Mouse (Mus musculus): Measurements from ENCODE around the gene Actn3. TPM values are rescaled to one million over a fixed set of nuclear protein-coding genes. Genes with fewer than 3 reads are reported as not detected.
"Not testable (repeated sequence)": the region's sequence is repeated elsewhere in the genome, so short reads cannot be mapped to it uniquely, and the experiment has no call there.

Actn3 gene
- polyA plus RNA-seq, 1 experiment, result 0.56 TPM

DNA sequence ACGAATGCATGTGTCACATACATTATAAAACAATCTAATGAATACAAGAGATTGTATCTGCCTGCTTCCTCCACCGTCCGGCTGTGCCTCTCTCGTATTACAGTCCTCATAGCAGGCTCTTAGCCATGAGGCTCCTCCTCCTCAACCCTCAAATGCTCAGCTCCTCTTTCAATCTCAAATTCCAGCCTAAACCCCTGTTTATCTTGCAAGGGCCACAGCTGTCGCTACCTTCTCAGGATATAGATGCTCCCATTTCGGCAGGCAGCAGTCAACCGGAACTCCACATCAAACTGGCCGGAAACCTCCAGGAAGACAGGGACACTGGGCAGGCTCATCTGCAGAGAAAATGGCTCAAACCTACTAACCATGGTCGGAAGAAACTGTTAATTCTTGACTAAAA lies 21.3 kb upstream of the Actn3 start:
- H3K4me3 ChIP-seq (ENCODE audit: insufficient read depth, low read length), result no peak overlapping the region
- no peak overlapping the region for H3K27ac ChIP-seq (ENCODE audit: insufficient read depth, low read depth, low read length)
- H3K4me1 ChIP-seq (ENCODE audit: control insufficient read depth, insufficient read depth, low read length), result no peaks in the 10 kb centered on the region
- TF ChIP-seq POLR2A (IDR thresholded peaks at IDR 0.05; ENCODE audit: borderline replicate concordance, low read depth, low read length) (no peak), CTCF (IDR thresholded peaks at IDR 0.05; ENCODE audit: low read depth, low read length) (no peak)

DNA sequence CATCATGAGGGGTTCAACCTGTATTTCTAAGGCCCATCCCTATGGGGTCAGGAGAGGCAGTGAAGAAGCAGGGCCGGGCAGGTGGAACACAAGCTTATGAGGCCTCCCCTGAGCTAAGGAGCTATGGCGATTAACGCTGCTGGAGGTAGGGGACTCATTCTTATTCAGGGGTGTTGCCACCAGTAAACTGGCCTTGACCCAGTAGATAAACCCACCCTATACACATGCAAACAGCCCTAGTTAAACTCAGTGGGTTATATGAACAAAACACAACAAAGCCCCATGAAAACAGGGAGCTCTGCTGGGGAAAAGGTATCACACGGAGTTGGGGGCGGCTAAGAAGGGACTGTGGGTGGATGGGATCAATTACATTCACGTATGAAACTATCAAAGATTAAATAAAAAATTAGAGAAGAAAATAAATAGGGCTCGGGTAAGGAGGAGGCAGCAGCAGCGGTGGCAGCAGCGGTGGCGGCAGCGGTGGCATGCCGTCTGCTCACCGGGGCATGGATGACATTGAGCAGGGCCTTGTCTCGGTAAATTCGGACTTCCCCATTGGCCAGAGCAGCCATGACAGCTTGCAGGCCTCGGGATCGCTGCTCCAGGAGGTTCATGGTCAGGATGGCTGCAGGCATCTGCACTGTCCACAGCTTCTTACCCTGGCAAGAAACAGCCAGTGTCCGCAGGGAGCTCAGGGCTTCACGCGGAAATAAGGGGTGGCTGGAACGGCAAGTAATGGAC lies 19.2 kb upstream of the Actn3 start:
- Histone ChIP-seq H3K27ac (ENCODE audit: insufficient read depth, low read depth, low read length) (no peak overlapping the region), H3K4me1 (ENCODE audit: control insufficient read depth, insufficient read depth, low read length) (no peaks in the 10 kb centered on the region), H3K4me3 (ENCODE audit: insufficient read depth, low read length) (no peak overlapping the region)
- no peak for TF ChIP-seq CTCF (IDR thresholded peaks at IDR 0.05; ENCODE audit: low read depth, low read length)
- no peak for TF ChIP-seq POLR2A (IDR thresholded peaks at IDR 0.05; ENCODE audit: borderline replicate concordance, low read depth, low read length)

DNA sequence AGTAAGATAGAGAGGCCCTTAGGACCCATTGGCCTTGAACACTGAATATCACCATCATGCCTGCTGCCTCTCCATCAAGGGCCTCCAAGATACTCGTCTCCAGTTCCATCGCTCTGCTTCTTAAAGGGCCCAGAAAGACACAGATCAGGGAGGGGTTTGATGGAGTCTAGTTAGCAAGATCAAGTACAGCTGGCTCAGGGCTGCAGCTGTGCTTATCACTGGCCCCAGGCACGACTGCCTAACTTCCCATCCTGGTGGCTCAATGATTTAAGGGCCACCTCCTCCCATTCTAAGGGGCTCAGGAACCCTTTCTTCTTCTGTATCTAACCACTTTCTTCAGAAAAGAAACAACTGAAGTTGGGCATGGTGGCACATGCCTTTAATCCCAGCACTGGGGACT lies 14.1 kb upstream of the Actn3 start:
- H3K27ac ChIP-seq (ENCODE audit: insufficient read depth, low read depth, low read length), result no peak overlapping the region
- TF ChIP-seq POLR2A (IDR thresholded peaks at IDR 0.05; ENCODE audit: borderline replicate concordance, low read depth, low read length), result no peak
- TF ChIP-seq CTCF (IDR thresholded peaks at IDR 0.05; ENCODE audit: low read depth, low read length), result no peak
- H3K4me1 ChIP-seq (ENCODE audit: control insufficient read depth, insufficient read depth, low read length), result no peaks in the 10 kb centered on the region
- no peak overlapping the region for H3K4me3 ChIP-seq (ENCODE audit: insufficient read depth, low read length)

DNA sequence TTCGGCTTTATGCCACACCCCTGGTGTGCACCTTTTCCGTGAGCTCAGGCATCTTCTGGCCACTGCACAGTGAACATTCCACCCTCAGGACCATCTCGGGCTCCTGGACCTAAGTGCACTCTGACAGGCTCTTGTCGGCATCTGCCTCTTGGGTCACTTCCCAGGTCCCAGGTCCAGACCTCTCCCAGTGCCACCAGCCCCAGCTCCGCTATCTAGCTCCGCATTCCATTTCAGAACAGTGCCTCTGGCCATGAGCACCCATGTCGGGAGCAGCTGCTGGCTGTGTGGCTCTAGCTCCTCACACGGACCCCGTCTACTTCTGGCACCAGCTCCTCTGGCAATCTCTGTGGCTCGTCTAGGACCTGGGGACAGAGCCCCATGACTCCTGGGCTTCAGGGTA lies 12.1 kb upstream of the Actn3 start:
- Histone ChIP-seq H3K4me1 (ENCODE audit: control insufficient read depth, insufficient read depth, low read length) (no peaks in the 10 kb centered on the region), H3K27ac (ENCODE audit: insufficient read depth, low read depth, low read length) (no peak overlapping the region), H3K4me3 (ENCODE audit: insufficient read depth, low read length) (no peak overlapping the region)
- TF ChIP-seq CTCF (IDR thresholded peaks at IDR 0.05; ENCODE audit: low read depth, low read length) (no peak), POLR2A (IDR thresholded peaks at IDR 0.05; ENCODE audit: borderline replicate concordance, low read depth, low read length) (no peak)

DNA sequence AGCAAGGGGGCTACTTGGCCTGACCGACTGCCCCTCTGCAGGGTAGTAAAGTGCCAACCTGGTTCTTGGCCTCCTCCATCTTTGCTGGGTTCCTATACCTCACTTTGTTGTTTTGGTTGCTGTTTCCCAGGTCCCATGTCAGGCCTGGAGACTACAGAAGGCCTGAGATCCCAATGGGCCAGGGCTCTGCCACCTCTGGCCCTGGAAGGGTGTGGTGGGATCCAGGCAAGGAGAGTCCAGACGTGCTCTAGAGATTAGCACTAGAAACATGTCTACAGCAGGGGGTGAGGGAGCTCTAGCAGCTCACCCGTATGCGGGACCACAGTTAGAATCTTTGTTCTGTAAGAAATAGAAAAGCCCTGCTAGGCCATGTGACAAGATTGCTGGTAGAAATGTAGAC lies 6.3 kb upstream of the Actn3 start:
- Histone ChIP-seq H3K4me1 (ENCODE audit: control insufficient read depth, insufficient read depth, low read length) (peaks cover 7% of the 10 kb centered on the region), H3K4me3 (ENCODE audit: insufficient read depth, low read length) (no peak overlapping the region), H3K27ac (ENCODE audit: insufficient read depth, low read depth, low read length) (no peak overlapping the region)
- TF ChIP-seq POLR2A (IDR thresholded peaks at IDR 0.05; ENCODE audit: borderline replicate concordance, low read depth, low read length) (no peak), CTCF (IDR thresholded peaks at IDR 0.05; ENCODE audit: low read depth, low read length) (no peak)

DNA sequence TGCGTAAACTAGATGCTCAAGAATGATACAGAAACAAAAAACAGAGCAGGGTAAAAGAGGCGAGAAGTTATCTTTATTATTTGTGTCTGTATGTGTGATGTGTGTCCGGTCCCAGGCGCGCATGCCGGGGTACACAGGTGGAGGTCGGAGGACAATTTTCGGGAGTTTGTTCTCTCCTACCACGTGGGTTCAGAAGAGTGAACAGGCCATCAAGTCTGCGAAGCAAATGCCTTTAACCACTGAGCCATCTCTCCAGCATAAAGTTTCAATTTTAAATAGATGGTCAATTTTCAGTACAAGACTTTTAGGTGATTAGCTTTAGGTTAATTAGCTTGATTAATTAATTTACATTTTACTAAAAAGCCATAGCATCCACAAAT lies 1.6 kb upstream of the Actn3 start:
- no peak for TF ChIP-seq CTCF (IDR thresholded peaks at IDR 0.05; ENCODE audit: low read depth, low read length)
- Histone ChIP-seq H3K27ac (ENCODE audit: insufficient read depth, low read depth, low read length) (no peak overlapping the region), H3K4me3 (ENCODE audit: insufficient read depth, low read length) (peak overlapping the region; percentile 89), H3K4me1 (ENCODE audit: control insufficient read depth, insufficient read depth, low read length) (peaks cover 11% of the 10 kb centered on the region)

DNA sequence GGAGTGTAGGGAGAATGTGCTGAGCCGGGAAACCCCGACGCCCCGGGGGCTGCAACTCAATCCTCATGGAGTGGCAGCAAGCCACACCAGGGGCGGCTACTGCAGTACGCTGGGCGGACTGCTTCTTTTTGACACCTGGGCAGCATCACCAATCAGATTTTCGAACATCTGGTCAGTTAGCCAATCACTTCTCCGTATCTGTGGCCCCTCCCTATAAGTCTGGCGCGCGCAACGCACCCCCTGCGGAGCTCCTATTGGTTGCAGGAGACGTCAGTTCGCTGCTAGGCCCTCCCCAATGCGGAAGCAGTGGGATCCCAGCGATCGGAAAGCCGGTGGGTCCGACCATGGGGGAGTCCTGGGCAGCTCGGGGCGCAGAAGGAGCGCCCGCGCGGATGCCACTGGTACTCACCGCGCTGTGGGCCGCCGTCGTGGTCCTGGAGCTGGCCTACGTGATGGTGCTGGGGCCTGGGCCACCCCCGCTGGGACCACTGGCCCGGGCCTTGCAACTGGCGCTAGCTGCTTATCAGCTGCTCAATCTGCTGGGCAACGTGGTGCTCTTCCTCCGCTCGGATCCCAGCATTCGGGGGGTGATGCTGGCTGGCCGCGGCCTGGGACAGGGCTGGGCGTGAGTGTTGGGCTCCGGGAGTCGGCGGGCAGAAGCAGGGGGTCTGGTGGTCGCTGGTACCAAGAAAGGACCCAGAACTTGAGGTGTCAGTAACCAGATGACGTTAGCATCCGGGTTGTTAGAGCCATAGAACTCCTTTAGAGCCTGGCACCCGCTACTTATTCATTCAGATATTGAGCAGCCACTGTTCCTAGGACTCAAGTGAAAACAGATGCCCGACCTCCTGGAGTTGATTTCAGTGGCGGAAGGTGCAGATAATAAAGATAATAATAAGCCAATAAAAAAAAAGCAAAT lies 955 bp upstream of the Actn3 start, which contains the start of gene Zdhhc24:
Gene Zdhhc24 (plus strand): TSS at position 264 of the 919 bp plus-strand sequence.
- TF ChIP-seq POLR2A (IDR thresholded peaks at IDR 0.05; ENCODE audit: borderline replicate concordance, low read depth, low read length) (no peak), CTCF (IDR thresholded peaks at IDR 0.05; ENCODE audit: low read depth, low read length) (no peak)
- H3K4me1 ChIP-seq (ENCODE audit: control insufficient read depth, insufficient read depth, low read length), result peaks cover 11% of the 10 kb centered on the region
- peak within 1 kb of the TSS; percentile 89 for H3K4me3 ChIP-seq (ENCODE audit: insufficient read depth, low read length)
- H3K27ac ChIP-seq (ENCODE audit: insufficient read depth, low read depth, low read length), result no peak within 1 kb of the TSS

DNA sequence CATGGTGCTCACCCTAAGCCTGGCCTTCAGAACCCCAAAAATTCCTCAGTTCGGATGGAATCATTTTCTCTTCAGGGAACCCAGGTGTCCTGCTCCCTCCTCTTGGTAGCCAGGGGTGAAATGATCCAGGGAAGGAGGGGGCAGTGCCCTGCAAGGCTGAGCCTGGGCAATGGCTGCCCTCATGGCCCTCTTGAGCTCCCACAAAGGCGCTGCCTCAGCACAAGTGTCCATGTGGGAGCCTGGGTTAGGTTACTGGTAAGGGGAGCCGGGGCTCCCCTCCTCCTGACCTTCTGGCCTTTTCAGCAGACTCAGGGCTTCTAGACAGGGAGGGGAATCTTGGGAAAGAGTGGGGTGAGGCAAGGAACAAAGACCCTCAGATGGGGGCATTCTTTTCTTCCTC lies 954 bp downstream of the Actn3 start:
- no peak for TF ChIP-seq POLR2A (IDR thresholded peaks at IDR 0.05; ENCODE audit: borderline replicate concordance, low read depth, low read length)
- TF ChIP-seq CTCF (IDR thresholded peaks at IDR 0.05; ENCODE audit: low read depth, low read length), result no peak
- H3K4me1 ChIP-seq (ENCODE audit: control insufficient read depth, insufficient read depth, low read length), result peaks cover 11% of the 10 kb centered on the region
- H3K27ac ChIP-seq (ENCODE audit: insufficient read depth, low read depth, low read length), result no peak overlapping the region
- no peak overlapping the region for H3K4me3 ChIP-seq (ENCODE audit: insufficient read depth, low read length)

DNA sequence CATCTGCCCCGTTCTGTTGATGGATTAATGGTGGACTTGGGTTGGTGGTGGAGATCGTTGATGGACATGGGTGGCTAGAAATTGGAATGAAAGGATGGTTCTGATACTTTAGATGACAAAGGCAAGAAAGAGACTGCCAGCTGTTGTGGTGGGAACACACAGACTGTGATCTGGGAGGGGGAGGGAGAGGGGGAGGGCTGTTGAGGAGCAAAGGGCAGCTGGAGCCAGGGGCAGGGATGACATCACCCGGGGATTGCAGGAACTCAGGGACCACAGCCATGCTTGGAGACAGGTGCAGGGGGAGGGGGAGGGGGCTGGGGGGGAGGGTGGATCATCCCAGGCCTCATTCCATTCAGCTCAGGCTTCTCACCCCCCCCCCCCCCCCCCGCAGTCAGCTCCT lies 1.5 kb downstream of the Actn3 start:
- H3K27ac ChIP-seq (ENCODE audit: insufficient read depth, low read depth, low read length), result no peak overlapping the region
- no peak overlapping the region for H3K4me3 ChIP-seq (ENCODE audit: insufficient read depth, low read length)
- peaks cover 11% of the 10 kb centered on the region for H3K4me1 ChIP-seq (ENCODE audit: control insufficient read depth, insufficient read depth, low read length)
- TF ChIP-seq CTCF (IDR thresholded peaks at IDR 0.05; ENCODE audit: low read depth, low read length) (no peak), POLR2A (IDR thresholded peaks at IDR 0.05; ENCODE audit: borderline replicate concordance, low read depth, low read length) (no peak)

DNA sequence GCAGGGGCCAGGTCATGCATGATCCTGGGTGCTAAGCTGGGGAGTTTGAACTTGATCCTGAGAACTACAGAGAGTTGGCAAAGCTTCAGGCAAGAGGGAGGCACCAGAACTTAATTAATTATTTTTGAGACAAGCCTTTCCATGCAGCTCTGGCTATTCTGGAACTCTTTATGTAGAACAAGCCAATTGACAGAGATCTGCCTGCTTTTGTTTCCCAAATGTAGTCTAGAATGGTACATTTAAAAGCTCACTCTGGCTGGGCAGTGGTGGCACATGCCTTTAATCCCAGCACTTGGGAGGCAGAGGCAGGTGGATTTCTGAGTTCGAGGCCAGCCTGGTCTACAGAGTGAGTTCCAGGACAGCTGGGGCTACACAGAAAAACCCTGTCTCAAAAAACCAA lies 3.1 kb downstream of the Actn3 start:
- H3K27ac ChIP-seq (ENCODE audit: insufficient read depth, low read depth, low read length); H3K4me1 ChIP-seq (ENCODE audit: control insufficient read depth, insufficient read depth, low read length): not testable (repeated sequence)

More for the DNA sequence above, 3.1 kb downstream of the Actn3 start:
- H3K4me3 ChIP-seq (ENCODE audit: insufficient read depth, low read length), result not testable (repeated sequence)

Measured in bone marrow macrophage, adult 2 months (primary cell).